Mouse (Mus musculus): ENCODE data around the gene Stx6.

- TF ChIP-seq CTCF (IDR thresholded peaks at IDR 0.05; ENCODE audit: extremely low read depth, insufficient read length, insufficient replicate concordance, low read depth, low read length): no peak
- no peak for TF ChIP-seq POLR2A (IDR thresholded peaks at IDR 0.05; ENCODE audit: low read depth, low read length)
Observed at GRCm38 (mm10) chr1:155249896-155250295, 91.4 kb downstream of the Stx6 start.
